Mouse (Mus musculus): ENCODE results near the gene Ccdc92. TPM values are rescaled to one million over a fixed set of nuclear protein-coding genes. Genes with fewer than 3 reads are reported as not detected.

Ccdc92 gene
- polyA plus RNA-seq, 1 experiment from 2014 or later, result 11.7 TPM

DNA sequence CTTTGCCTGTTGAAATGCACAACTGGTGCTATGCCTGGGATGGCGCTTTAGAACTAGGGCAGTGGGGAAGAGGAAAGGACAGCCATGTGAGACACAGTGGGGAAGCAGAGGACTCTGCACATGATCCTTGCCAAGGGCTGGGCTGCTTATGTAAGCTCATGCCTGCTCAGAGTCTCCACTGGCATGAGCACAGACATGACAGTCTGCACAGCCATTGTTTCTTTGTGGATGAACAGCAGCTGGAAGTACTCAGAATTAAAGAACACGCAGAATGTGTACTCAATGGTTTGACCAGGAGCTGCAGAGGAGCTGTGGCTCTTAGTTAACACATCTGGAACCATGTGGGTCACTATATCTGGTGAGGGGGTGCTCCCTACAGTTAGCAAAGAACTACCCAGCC lies 9.1 kb downstream of the Ccdc92 start:
- Histone ChIP-seq H3K9me3 (replicated peaks) (no peaks in the 10 kb centered on the region), H3K27ac (replicated peaks) (no peak overlapping the region), H3K9ac (no peak overlapping the region), H3K36me3 (no peaks in the 10 kb centered on the region), H3K4me1 (0 out of 2 replicates have a peak, but pooled peaks cover 9% of the 10 kb centered on the region), H3K4me3 (replicated peaks) (no peak overlapping the region), H3K4me2 (replicated peaks) (no peak overlapping the region), H3K27me3 (no peaks in the 10 kb centered on the region)
- WGBS, result 57% methylated on average over 2 of the region's 2 CpGs
- no peak for ATAC-seq (ENCODE audit: insufficient number of reproducible peaks, low FRiP score, low TSS enrichment, low read depth)

DNA sequence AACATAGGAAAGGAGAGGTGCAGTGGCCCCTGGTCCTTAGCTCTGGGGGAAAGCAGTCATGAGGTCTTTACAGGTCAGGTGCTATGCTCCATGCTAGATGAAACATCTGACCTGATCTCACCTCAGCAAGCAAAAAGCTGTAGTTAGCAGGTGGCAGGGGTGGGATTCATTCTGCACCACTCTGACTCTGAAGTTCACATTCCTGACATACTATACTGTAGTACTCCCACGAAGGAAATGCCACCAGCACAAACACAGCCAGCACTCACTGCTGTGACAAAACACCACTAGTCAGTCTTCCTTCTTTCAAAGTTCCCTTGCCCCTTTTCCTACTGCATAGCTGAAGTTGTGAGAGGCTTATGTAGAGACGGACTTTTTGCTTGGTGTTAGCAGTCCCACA lies 9.9 kb downstream of the Ccdc92 start:
- H3K27ac ChIP-seq (replicated peaks), result no peak overlapping the region
- no peak overlapping the region for H3K4me2 ChIP-seq (replicated peaks)
- H3K36me3 ChIP-seq, result no peaks in the 10 kb centered on the region
- no peaks in the 10 kb centered on the region for H3K27me3 ChIP-seq
- WGBS, result 24% methylated on average over 2 of the region's 2 CpGs
- H3K9me3 ChIP-seq (replicated peaks), result no peaks in the 10 kb centered on the region
- no peak overlapping the region for H3K9ac ChIP-seq
- ATAC-seq (ENCODE audit: insufficient number of reproducible peaks, low FRiP score, low TSS enrichment, low read depth), result no peak
- no peak overlapping the region for H3K4me3 ChIP-seq (replicated peaks)
- H3K4me1 ChIP-seq, result 0 out of 2 replicates have a peak, but pooled peaks cover 9% of the 10 kb centered on the region

DNA sequence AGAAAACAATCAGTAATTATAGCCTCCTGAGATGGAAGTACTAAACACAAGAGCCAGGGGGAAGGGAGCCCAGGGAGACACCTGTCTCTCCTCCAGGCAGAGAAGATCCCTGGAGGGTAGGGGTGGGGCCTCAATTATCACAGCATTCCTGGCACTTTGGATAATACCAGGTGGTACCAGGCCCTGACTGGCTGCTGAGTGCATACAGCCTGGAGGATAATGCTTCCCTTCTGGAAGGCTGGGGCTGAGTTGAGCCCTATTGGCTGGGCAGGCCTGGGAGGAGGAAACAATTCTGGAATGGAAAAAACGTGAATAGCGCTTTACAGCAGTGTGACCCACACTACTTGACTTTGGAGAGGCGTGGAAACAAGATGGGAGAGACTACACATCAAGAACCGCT lies 10.7 kb downstream of the Ccdc92 start:
- ATAC-seq (ENCODE audit: insufficient number of reproducible peaks, low FRiP score, low TSS enrichment, low read depth), result 0 out of 2 replicates have a peak, but pooled peaks have one; percentile 54
- 39% methylated on average over 4 of the region's 4 CpGs for WGBS

GRCm38 (mm10) chr5:124848994-124849393 lies 13.2 kb downstream of the Ccdc92 start:
- Histone ChIP-seq H3K9ac (no peak overlapping the region), H3K9me3 (replicated peaks) (no peaks in the 10 kb centered on the region), H3K36me3 (no peaks in the 10 kb centered on the region), H3K27me3 (no peaks in the 10 kb centered on the region), H3K27ac (replicated peaks) (no peak overlapping the region), H3K4me1 (peaks cover 12% of the 10 kb centered on the region; the same call in 1 of the 2 replicates), H3K4me3 (replicated peaks) (no peak overlapping the region), H3K4me2 (replicated peaks) (no peak overlapping the region)
- 78% methylated on average over 3 of the region's 3 CpGs for WGBS
- no peak for ATAC-seq (ENCODE audit: insufficient number of reproducible peaks, low FRiP score, low TSS enrichment, low read depth)

More for the DNA sequence above, 10.7 kb downstream of the Ccdc92 start:
- no peaks in the 10 kb centered on the region for H3K27me3 ChIP-seq
- H3K4me2 ChIP-seq (replicated peaks), result no peak overlapping the region
- no peaks in the 10 kb centered on the region for H3K36me3 ChIP-seq
- no peak overlapping the region for H3K27ac ChIP-seq (replicated peaks)
- H3K9ac ChIP-seq, result no peak overlapping the region
- no peak overlapping the region for H3K4me3 ChIP-seq (replicated peaks)
- H3K4me1 ChIP-seq, result peaks cover 12% of the 10 kb centered on the region; the same call in 1 of the 2 replicates
- no peaks in the 10 kb centered on the region for H3K9me3 ChIP-seq (replicated peaks)

- 33% methylated on average over 1 of the region's 1 CpGs for WGBS
These were observed 15.2 kb downstream of the Ccdc92 start for GRCm38 (mm10) chr5:124847014-124847413.

GRCm38 (mm10) chr5:124844929-124845328 lies 17.3 kb downstream of the Ccdc92 start:
- 61% methylated on average over 4 of the region's 4 CpGs for WGBS
- Histone ChIP-seq H3K4me2 (replicated peaks) (no peak overlapping the region), H3K36me3 (no peaks in the 10 kb centered on the region), H3K27me3 (no peaks in the 10 kb centered on the region), H3K4me1 (peaks cover 6% of the 10 kb centered on the region; the same call in 1 of the 2 replicates), H3K9me3 (replicated peaks) (no peaks in the 10 kb centered on the region), H3K9ac (no peak overlapping the region), H3K4me3 (replicated peaks) (no peak overlapping the region), H3K27ac (replicated peaks) (no peak overlapping the region)
- ATAC-seq (ENCODE audit: insufficient number of reproducible peaks, low FRiP score, low TSS enrichment, low read depth), result no peak

More at GRCm38 (mm10) chr5:124847014-124847413, 15.2 kb downstream of the Ccdc92 start:
- Histone ChIP-seq H3K9ac (no peak overlapping the region), H3K4me1 (peaks cover 8% of the 10 kb centered on the region; the same call in 1 of the 2 replicates), H3K4me3 (replicated peaks) (no peak overlapping the region), H3K27me3 (no peaks in the 10 kb centered on the region), H3K4me2 (replicated peaks) (no peak overlapping the region), H3K27ac (replicated peaks) (no peak overlapping the region), H3K36me3 (no peaks in the 10 kb centered on the region), H3K9me3 (replicated peaks) (no peaks in the 10 kb centered on the region)
- no peak for ATAC-seq (ENCODE audit: insufficient number of reproducible peaks, low FRiP score, low TSS enrichment, low read depth)

- no peak for ATAC-seq (ENCODE audit: insufficient number of reproducible peaks, low FRiP score, low TSS enrichment, low read depth)
These were observed 18.8 kb downstream of the Ccdc92 start for GRCm38 (mm10) chr5:124843386-124843785.

GRCm38 (mm10) chr5:124840669-124841068 lies 21.6 kb downstream of the Ccdc92 start:
- ATAC-seq (ENCODE audit: insufficient number of reproducible peaks, low FRiP score, low TSS enrichment, low read depth), result no peak
- Histone ChIP-seq H3K4me2 (replicated peaks) (no peak overlapping the region), H3K27ac (replicated peaks) (no peak overlapping the region), H3K9ac (no peak overlapping the region), H3K4me1 (0 out of 2 replicates have a peak, but pooled peaks cover 3% of the 10 kb centered on the region), H3K27me3 (no peaks in the 10 kb centered on the region), H3K9me3 (replicated peaks) (no peaks in the 10 kb centered on the region), H3K4me3 (replicated peaks) (no peak overlapping the region), H3K36me3 (peaks cover 4% of the 10 kb centered on the region)
- WGBS, result 70% methylated on average over 2 of the region's 2 CpGs

More at GRCm38 (mm10) chr5:124843386-124843785, 18.8 kb downstream of the Ccdc92 start:
- no peak overlapping the region for H3K4me2 ChIP-seq (replicated peaks)
- no peaks in the 10 kb centered on the region for H3K9me3 ChIP-seq (replicated peaks)
- H3K9ac ChIP-seq, result no peak overlapping the region
- peaks cover 6% of the 10 kb centered on the region; the same call in 1 of the 2 replicates for H3K4me1 ChIP-seq
- no peaks in the 10 kb centered on the region for H3K36me3 ChIP-seq
- no peak overlapping the region for H3K27ac ChIP-seq (replicated peaks)
- no peaks in the 10 kb centered on the region for H3K27me3 ChIP-seq
- 80% methylated on average over 8 of the region's 8 CpGs for WGBS
- H3K4me3 ChIP-seq (replicated peaks), result no peak overlapping the region

GRCm38 (mm10) chr5:124840202-124840601 lies 22.0 kb downstream of the Ccdc92 start:
- no peak for ATAC-seq (ENCODE audit: insufficient number of reproducible peaks, low FRiP score, low TSS enrichment, low read depth)
- no peak overlapping the region for H3K27ac ChIP-seq (replicated peaks)
- H3K4me2 ChIP-seq (replicated peaks), result no peak overlapping the region
- 64% methylated on average over 7 of the region's 7 CpGs for WGBS
- H3K36me3 ChIP-seq, result peaks cover 4% of the 10 kb centered on the region
- no peaks in the 10 kb centered on the region for H3K27me3 ChIP-seq
- H3K9me3 ChIP-seq (replicated peaks), result no peaks in the 10 kb centered on the region
- H3K4me1 ChIP-seq, result 0 out of 2 replicates have a peak, but pooled peaks cover 3% of the 10 kb centered on the region
- H3K4me3 ChIP-seq (replicated peaks), result no peak overlapping the region
- H3K9ac ChIP-seq, result no peak overlapping the region

- Histone ChIP-seq H3K4me1 (0 out of 2 replicates have a peak, but pooled peaks cover 3% of the 10 kb centered on the region), H3K36me3 (peaks cover 4% of the 10 kb centered on the region), H3K4me3 (replicated peaks) (no peak overlapping the region), H3K9ac (no peak overlapping the region), H3K27me3 (no peaks in the 10 kb centered on the region), H3K9me3 (replicated peaks) (no peaks in the 10 kb centered on the region), H3K4me2 (replicated peaks) (no peak overlapping the region), H3K27ac (replicated peaks) (no peak overlapping the region)
- 67% methylated on average over 4 of the region's 4 CpGs for WGBS
- ATAC-seq (ENCODE audit: insufficient number of reproducible peaks, low FRiP score, low TSS enrichment, low read depth), result no peak
These were observed 25.6 kb downstream of the Ccdc92 start for GRCm38 (mm10) chr5:124836621-124837020.

- Histone ChIP-seq H3K4me2 (replicated peaks) (no peak overlapping the region), H3K27ac (replicated peaks) (no peak overlapping the region), H3K27me3 (no peaks in the 10 kb centered on the region), H3K4me1 (0 out of 2 replicates have a peak, but pooled peaks cover 3% of the 10 kb centered on the region), H3K9me3 (replicated peaks) (no peaks in the 10 kb centered on the region), H3K4me3 (replicated peaks) (no peak overlapping the region), H3K36me3 (peaks cover 4% of the 10 kb centered on the region), H3K9ac (no peak overlapping the region)
- no peak for ATAC-seq (ENCODE audit: insufficient number of reproducible peaks, low FRiP score, low TSS enrichment, low read depth)
- WGBS, result 90% methylated on average over 10 of the region's 10 CpGs
These were observed 26.1 kb downstream of the Ccdc92 start for GRCm38 (mm10) chr5:124836075-124836474.

DNA sequence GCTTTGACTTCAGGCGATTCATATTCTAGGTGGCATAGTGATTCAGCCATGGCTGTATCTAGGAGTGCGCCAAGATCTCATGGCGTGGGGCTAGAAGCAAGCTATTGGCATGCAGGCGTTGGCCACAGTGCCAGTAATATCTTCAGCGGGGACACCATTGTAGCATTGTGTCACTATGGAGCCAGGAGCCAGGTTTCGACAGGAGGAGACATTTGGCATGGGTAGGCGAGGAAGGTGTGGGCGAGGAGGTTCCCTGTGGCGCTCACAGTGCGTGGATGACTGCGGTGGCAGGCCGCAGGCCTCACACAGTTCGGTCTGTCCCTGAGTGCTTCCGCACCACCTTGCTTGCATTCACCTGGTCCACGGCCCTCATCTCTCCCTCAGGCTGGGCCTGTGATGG lies 27.0 kb downstream of the Ccdc92 start:
- no peak for ATAC-seq (ENCODE audit: insufficient number of reproducible peaks, low FRiP score, low TSS enrichment, low read depth)
- Histone ChIP-seq H3K9ac (no peak overlapping the region), H3K9me3 (replicated peaks) (no peaks in the 10 kb centered on the region), H3K4me2 (replicated peaks) (no peak overlapping the region), H3K36me3 (peaks cover 4% of the 10 kb centered on the region), H3K27me3 (no peaks in the 10 kb centered on the region), H3K4me3 (replicated peaks) (no peak overlapping the region), H3K4me1 (no peaks in the 10 kb centered on the region), H3K27ac (replicated peaks) (no peak overlapping the region)
- 94% methylated on average over 15 of the region's 15 CpGs for WGBS

All from embryonic facial prominence, embryonic 15.5 days (tissue).